Mouse (Mus musculus) left cerebral cortex, postnatal 36 days (tissue): ENCODE data around the gene Xpo1. TPM values are rescaled to one million over a fixed set of nuclear protein-coding genes. Genes with fewer than 3 reads are reported as not detected.

Experiments used
- DNase-seq, 2 experiments: peaks; one replicate each; pipeline ENCODE4 v3.0.0; 2021 to 2022; ENCODE audit warnings: low spot score in 2 of 2, mixed read lengths in 1 of 2
- intact Hi-C: fragments of 180-260 bp; cut with DNase I; formaldehyde crosslinking; loops from one replicate; pipeline ENCODE4 v1.15.1; 2025
- total RNA-seq, 2 experiments: library from RNA; stranded (reverse); gene quantifications; 2 replicates each; pipeline ENCODE4 v1.2.3; 2021

Gene Xpo1
- 10 to 100 TPM; 50.2 to 67.6 TPM for total RNA-seq

DNA sequence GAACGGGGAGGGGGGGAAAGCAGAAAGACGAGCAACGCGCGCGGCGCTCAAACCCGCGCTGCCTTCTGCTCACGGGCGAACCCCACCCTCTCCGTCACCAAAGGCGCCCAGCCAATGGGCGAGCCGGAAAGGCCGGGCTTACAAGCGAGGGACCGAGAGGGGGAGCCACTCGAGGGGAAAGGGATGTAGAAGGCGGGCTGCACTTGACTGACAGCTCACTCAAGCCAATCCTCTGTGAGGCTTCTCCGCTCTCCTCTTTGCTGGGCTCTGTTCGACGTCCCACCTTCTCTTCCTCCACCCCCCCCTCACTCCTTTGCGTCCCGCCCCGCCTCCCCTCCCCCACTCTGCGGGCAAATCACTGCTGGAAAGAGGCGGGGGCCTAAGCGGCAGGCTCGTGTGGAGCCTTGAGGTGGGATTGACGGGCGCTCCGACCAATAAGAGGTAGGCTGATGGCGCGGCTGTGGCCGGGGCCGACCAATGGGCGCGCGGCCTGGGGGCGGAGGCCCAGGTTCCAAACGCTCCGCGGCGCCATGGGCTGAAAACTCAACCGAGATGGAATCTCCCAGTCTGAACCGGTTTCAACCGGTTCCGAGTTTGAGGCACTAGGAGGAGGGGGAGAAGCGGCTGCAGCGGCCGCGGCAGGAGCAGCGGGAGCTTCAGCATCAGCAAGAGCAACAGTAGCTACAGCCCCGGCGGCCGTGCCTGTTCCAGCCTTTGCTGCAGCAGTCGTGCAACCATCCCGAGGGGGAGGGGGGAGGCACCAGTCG is at the start of gene Xpo1:
Xpo1 (plus strand) TSS at position 615 of the 767 bp plus-strand sequence.
- intact Hi-C loops, result loop anchor here (1.0 to 5.0 kb wide), 5 partner anchors 51 to 265 kb away; partner anchors contain the start of genes Cct4, Fam161a and Usp34
- peak; percentile 100 for DNase-seq

DNA sequence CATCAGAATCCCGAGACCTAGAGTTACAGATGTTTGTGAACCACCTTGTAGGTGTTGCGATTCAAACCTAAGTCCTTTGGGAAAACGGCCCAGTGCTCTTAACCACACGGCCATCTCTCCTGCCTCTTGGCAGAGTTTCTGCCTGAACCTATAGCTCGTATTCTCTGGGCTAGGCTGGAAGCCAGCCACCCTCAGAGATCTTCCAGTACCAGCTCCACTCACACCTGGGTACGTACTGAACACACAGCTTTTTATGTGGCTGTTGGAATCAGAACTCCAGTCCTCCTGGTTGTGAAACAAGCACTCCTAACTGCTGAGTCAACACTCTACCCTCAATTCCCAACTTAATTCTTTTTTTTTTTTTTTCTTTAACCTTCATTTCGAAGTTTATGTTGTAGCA is 46.1 kb upstream of the Xpo1 start:
- intact Hi-C loops, result no loop called here

DNA sequence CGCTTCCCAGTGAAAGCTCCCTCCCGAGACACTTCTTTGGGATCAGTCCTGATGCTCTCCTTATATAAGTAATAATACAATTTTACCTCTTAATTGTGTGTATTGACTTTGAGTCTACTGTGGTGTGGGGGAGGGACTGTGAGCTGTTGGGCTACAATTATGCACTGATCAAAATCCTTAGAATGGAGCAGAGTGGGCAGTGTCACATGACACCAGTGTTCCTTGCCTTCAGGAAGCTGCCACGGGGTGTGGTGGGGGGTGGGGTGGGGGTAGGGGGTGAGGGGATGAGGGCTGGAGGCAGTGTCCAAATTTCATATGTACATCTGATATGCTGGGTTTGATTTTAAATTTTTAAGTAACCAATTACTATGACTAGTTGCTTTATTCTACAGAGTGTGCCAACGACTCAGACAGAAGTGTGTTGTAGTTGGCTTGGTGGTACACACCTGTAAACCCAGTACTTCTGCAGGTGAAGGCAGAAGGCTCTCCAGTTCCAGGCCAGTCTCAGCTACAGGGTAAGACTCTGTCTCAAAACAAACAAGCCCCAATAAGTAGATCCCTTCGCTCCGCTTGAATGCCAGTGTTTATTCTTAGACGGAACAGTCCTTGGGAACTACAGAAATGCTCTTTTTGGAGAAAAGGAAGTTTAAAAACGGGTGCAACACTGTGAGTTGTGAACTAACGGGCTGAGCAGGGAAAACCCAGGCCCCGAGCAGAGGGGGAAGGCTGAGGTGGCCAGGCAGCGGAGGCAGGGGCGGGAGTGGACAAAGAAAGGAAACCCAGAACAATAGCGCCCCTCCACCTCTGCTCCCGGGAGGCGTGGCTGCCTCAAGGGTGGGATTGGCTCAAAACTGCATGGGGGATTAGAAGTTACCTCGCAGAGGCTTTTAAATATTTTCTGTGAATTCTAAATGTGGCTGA is 45.0 kb upstream of the Xpo1 start:
- DNase-seq, result peak in 1 of 2 experiments; percentile 5
- intact Hi-C loops, result no loop called here

More for the DNA sequence above, 46.1 kb upstream of the Xpo1 start:
- no peak for DNase-seq

DNA sequence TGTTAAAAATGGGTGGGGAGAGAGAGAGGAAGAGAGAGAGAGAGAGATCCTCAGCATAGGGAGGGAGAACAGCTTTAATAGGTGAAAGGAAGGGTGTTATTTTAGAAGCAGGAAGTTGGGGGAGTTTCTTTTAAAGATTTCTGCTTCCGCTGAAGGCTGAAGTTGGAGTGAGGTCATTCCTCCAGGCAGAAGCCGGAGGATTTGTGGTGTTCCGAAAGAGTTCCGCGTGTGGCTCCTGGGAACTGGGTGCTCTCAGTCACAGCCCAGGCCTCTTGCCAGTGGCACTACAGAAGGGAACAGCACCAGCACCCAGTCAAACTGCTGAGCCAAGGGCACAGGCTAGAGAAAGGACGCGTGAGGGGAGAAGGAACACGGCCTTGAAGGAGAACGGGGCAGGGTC is 38.4 kb upstream of the Xpo1 start:
- intact Hi-C loops, result no loop called here
- DNase-seq, result no peak

DNA sequence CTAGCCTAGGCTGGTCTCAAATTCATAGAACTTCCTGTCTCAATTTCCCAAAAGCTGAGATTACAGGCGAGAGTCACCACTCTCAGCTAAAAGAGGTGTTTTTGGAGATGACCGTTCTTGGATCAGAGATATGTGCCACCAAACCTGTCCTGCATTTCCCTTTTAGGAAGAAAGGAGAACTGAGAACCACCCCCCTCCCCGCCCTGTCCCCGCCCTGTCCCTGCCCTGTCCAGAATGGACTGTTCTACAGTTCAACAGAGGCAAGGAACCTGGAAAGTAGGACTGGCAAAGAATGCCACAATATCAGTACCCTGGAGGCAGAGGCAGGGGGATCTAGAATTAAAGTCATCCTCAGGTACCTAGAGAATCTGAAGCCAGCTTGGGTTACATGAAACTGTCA is 19.8 kb upstream of the Xpo1 start:
- intact Hi-C loops, result no loop called here

DNA sequence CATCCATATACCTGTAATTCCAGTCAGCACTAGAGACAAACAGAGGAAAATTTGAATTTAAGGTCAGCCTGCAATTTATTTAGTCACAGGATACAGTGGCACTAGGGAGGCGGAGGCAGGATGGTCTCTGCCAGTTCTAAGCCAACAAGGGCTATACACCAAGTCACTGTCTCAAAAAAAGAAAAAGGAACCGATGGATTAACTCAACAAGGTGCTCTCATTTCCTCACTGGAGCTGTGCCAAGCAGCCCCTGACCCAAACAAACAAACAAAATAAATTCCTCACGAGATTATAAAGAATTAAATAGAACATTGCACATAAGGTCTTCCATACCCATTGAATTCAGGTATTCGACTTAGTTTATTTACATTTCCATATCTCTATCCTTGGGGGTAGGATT is 1.9 kb upstream of the Xpo1 start:
- intact Hi-C loops, result loop anchor here (2.0 kb wide), 2 partner anchors 187 to 263 kb away; partner anchors contain the start of gene Cct4
- DNase-seq, result no peak

More for the DNA sequence above, 19.8 kb upstream of the Xpo1 start:
- DNase-seq, result no peak

DNA sequence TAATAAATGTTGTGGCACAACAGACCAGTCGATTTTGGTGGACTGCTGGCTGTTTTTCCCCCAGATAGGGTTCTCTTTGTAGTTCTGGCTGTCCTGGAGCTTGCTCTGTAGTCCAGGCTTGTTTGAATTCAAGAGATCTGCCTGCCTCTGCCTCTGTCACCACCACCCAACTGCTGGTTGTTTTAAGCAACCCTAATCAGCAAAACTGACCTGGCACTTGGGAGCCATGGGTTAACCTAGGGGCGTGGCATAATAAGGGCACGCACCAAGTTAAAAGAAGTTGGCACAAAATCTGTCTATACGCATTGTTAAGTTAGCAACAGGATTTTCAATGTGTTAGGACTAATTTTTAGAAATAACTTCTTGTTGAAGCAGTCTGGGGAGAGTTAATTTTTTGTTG is 1.3 kb upstream of the Xpo1 start:
- DNase-seq, result no peak
- intact Hi-C loops, result loop anchor here (2.0 kb wide), 2 partner anchors 188 to 264 kb away; partner anchors contain the start of gene Cct4

DNA sequence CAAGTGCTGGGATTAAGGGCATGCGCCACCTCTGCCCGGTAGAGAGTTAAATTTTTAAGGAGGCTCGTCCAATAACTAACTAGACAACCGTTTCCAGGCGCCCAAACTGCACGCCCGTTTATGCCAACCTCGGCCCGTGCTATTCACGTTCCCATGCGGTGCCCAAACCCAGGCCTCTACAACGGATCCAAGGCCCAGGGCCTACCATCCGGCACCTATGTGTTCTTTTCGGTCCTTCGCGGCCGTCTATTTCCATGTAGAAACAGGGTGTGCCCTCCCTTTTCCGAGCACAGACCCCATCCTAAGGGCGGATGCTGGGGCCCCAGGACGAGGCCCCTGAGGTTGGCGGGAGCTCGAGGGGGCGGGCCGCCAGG is 801 bp upstream of the Xpo1 start:
- intact Hi-C loops, result loop anchor here (1.0 to 5.0 kb wide), 4 partner anchors 108 to 264 kb away; partner anchors contain the start of genes Cct4 and Fam161a
- no peak for DNase-seq

DNA sequence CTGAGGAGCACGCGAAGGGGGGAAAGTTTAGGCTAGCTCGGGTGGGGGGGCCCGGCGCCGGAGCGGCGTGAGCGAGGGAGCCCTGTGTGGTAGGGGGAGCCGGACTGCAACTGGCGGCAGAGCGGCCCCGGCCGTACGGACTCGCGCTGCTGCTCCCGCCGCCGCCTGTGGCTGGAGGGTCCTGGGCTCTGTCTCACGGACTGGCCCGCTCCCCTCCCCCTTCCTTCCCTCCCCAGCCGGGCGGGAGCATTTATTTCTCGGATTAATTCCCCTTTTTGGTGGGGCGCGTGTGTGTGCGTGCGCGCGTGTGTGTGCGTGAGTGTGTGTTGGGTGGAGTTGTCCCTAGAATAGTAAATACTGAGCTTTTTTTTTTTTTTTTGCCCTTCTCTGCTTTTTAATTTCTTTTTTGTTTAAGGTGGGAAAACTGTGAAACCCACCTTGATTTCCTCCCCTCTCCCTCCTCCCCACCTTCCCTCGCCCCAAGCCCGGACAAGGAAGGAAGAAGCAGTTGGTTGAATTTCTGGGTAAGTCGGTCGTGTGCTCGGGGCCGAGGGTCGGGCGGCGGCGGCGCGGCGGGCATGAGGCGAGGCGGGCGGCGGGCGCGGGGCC is 457 bp downstream of the Xpo1 start:
- intact Hi-C loops, result loop anchor here (2.0 to 5.0 kb wide), 2 partner anchors 51 to 109 kb away; partner anchors contain the start of gene Usp34
- DNase-seq, result no peak

DNA sequence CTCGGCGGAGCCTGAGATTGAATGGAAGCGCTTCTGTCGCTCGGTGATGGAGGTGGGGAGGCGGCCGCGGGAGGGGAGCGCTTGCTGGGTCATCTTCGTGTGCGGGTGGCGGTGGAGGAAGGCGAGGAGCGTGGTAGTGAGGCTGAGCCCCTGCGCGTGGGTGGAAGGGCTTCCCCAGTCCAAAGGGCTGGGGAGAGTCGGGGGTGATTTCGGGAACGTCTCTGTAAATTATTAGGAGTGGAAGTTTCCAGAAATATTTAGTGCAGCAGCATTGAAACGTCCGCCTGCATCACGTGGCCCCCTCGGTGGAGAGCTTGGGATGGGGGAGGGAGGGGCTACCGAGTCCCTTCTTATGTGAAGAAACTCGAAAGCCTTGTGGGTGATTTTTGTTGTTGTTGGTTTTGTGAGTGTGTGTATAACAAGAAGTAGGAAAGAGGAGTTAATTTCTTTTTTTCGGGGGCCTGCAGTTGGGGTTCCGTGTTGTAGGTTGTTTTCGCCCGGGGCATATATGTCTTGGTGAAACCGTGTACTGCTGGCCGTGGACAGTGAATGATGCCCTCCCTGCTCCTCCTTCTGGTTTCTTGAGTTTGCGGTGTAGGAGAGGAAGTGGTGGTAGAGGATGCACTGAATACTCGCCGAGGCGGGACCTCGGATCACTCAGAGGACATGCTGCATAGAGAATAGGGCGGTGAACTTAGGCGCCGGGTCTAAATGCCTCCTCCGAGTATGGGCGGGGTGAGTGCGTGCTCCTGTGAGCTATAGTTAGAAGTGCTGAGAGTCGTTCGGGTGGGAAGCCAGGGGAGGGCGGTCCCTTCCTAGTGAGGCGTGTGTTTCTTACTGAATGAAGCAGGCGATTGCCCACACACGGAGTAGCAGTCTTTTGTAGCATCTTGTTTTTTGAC is 1.2 kb downstream of the Xpo1 start:
- DNase-seq, result peak; percentile 63 to 64
- intact Hi-C loops, result loop anchor here (2.0 to 5.0 kb wide), 2 partner anchors 50 to 110 kb away; partner anchors contain the start of gene Usp34

DNA sequence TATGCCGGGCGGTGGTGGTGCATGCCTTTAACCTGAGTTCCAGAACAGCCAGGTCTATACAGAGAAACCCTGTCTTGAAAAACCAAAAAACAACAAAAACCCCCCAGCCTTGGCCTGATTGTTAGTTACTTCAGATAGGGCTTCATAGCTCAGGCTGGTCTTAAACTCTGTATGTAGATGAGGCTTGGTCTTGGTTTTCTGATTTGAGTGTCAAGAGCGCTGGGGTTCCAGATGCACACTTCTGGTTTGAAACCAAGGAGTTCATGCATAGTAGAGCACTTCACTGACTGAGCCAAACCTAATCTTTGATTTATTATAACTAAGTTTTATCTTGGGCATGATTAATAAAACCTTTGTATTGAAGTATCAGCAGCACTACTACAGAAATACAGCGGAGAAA is 3.2 kb downstream of the Xpo1 start:
- intact Hi-C loops, result loop anchor here (5.0 kb wide), 1 partner anchor 112 kb away; no protein-coding TSS in a partner anchor
- no peak for DNase-seq

DNA sequence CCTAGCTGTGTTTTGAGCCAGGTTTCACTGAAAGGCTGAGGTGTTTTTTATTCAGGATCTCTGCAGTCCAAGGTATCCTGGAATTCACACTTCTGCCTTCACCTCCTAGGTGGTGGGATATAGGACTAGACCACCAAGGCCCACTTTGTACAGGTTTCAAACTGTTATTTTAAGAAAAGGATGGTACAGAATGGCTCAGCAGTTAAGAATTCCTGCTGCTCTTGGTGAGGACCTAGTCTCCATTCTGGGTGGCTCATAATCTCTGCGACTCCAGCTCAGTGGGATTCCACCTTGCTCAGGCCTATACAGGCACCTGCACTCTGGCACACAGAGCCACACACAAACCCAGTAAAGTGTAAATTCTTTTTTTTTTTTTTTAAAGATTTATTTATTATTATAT is 3.6 kb downstream of the Xpo1 start:
- intact Hi-C loops, result loop anchor here (5.0 kb wide), 1 partner anchor 112 kb away; no protein-coding TSS in a partner anchor
- no peak for DNase-seq

DNA sequence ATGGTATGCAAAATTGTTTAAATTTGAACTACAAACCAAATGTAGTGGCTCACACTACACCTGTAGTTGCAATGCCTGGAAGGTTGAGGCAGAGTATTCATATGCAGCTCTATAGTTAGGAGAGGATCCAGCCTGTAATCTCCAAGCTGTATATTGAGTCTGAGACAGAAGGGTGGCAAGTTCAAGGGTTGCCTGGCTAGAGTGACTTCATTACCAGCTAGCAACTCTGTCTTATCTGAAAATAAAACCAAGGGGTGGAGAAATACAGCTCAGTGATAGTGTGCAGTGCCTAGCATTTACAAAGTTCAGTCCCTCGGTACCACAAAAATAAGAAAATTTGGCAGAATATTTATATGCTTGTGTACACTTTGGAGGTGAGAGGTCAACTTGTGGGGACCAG is 4.3 kb downstream of the Xpo1 start:
- intact Hi-C loops, result no loop called here
- DNase-seq, result no peak

DNA sequence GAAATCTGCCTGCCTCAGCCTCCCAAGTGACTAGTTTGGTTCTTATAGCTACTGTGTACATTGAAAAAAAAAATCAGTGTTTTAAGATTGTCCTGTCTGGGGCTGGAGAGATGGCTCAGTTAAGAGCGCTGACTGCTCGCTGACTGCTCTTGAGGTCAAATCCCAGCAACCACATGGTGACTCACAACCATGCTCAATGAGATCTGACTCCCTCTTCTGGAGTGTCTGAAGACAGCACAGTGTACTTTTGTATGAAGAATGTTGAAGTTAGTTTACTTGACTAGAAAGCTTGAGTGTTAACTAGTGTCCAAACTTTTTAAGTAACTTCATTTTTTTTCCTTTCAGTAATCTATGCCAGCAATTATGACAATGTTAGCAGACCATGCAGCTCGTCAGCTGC is 5.6 kb downstream of the Xpo1 start:
- no peak for DNase-seq
- intact Hi-C loops, result no loop called here

DNA sequence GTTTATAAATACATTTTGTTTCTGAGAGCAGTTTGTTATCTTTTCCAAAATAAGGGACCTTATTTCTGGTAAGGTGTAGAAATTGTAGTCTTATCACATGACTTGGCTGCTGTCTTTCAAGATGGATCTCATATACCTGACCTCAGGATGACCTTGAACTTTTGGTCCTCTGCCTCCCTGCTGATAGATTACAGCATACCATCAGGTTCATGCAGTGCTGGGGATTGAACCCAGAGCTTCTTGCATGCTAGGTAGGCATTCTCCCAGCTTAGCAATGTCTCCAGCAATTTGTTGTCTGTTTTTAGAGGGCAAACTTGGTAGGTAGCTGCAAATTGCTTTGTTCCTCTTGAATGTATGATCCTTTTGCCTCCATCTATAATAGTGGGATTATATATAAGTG is 9.1 kb downstream of the Xpo1 start:
- DNase-seq, result no peak
- intact Hi-C loops, result loop anchor here (5.0 kb wide), 1 partner anchor 633 kb away; no protein-coding TSS in a partner anchor

DNA sequence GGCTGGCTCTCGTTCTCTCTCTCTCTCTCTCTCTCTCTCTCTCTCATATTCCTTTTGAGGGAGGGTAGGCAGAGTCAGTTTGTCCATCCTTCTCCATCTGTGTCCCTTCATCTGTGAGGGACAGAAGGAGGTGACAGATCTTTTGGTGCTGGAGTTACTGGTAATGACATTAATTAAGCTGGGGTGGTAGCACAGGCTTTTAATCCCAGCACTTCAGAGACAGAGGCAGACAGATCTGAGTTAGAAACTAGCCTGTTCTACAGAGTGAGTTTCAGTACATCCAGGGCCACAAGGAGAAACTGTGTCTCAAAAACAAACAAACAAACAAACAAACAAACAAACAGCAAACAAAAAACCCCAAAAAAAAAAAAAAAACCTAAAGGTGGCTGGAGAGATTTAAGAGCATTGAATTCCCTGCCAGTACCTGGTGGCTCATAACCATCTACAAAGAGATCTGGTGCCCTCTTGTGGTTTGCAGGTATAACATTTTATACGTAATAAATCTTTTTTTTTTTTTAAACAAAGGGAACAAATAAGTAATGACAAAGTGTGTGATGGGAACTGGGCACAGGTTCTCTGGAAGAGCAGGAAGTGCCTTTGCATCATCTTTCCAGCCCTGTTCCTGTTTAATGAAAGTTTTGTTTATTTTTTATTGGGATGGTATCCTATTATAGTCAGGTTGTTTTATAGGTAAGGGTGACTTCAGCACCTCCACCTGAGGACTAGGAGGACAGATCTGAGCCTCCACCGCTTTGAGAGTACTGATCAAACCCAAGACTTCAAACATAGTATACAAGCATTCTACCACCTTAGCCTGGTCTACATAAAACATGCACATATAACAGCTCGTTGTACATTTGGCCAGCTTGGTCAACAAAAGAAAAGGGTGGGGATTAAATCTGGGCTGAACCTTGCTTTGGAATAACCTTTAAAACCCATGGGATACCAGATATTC is 16.2 kb downstream of the Xpo1 start:
- intact Hi-C loops, result loop anchor here (5.0 kb wide), 2 partner anchors 125 to 285 kb away; no protein-coding TSS in a partner anchor
- DNase-seq, result no peak

DNA sequence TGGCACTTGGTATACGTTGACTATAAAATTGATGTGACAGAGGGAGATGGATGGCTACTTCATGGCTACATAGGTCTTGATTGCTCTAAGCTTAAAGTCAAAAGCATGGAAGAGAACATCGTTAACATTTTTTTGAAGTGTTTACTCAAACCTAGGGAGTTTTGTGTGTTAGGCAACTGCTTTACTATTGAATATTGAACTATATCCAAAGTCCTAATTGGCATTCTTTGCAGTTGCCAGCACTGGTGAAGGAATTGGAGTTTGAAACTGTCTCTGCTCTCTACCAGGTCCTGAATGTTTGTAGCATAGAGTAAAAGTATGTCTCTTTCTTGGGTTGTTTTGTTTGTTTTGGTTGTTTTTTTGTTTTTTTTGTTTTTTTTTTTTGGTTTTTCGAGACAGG is 19.9 kb downstream of the Xpo1 start:
- intact Hi-C loops, result no loop called here
- DNase-seq, result no peak

DNA sequence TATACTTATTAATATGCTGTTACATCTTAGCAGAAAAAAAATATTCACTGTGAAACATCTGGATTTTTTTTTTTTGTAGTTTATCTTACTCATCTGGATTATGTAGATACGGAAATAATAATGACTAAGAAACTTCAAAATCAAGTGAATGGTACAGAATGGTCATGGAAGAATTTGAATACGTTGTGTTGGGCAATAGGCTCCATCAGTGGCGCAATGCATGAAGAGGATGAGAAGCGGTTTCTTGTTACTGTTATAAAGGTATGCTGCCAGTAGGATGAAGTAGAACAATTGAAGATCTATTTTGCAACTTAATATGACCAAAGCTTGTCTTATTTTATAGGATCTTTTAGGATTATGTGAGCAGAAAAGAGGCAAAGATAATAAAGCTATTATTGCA is 28.6 kb downstream of the Xpo1 start:
- no peak for DNase-seq
- intact Hi-C loops, result no loop called here
